Mouse (Mus musculus) cerebellum, adult (tissue): ENCODE results near the gene Pakap.

Experiments used
- ATAC-seq: cut with Nextera tagmentation; 2 replicates; pipeline ENCODE4 v1.9.2; 2017; ENCODE audit warnings: mild to moderate bottlenecking, moderate library complexity, mixed read lengths; ENCODE audit not compliant: insufficient number of reproducible peaks, low FRiP score, low TSS enrichment

Pakap gene

GRCm38 (mm10) chr4:57822641-57823040 lies 254.7 kb downstream of the Pakap start:
- ATAC-seq: no peak

GRCm38 (mm10) chr4:57824626-57825240 lies 256.8 kb downstream of the Pakap start:
- ATAC-seq: no peak

- ATAC-seq: no peak
Measured at GRCm38 (mm10) chr4:57826272-57826671, 258.3 kb downstream of the Pakap start.

- no peak for ATAC-seq
Measured at GRCm38 (mm10) chr4:57829131-57829530, 261.2 kb downstream of the Pakap start.

GRCm38 (mm10) chr4:57829740-57830139 lies 261.8 kb downstream of the Pakap start:
- no peak for ATAC-seq

- ATAC-seq: no peak
Measured at GRCm38 (mm10) chr4:57832318-57832717, 264.3 kb downstream of the Pakap start.

- ATAC-seq: no peak
Measured at GRCm38 (mm10) chr4:57833060-57833459, 265.1 kb downstream of the Pakap start.

- ATAC-seq: no peak
Measured at GRCm38 (mm10) chr4:57834141-57834540, 266.2 kb downstream of the Pakap start.

- no peak for ATAC-seq
Measured at GRCm38 (mm10) chr4:57837089-57837488, 269.1 kb downstream of the Pakap start.

- no peak for ATAC-seq
Measured at GRCm38 (mm10) chr4:57839343-57839742, 271.4 kb downstream of the Pakap start.

GRCm38 (mm10) chr4:57841911-57842310 lies 273.9 kb downstream of the Pakap start:
- ATAC-seq: no peak

- no peak for ATAC-seq
Measured at GRCm38 (mm10) chr4:57842472-57843305, 274.7 kb downstream of the Pakap start.

GRCm38 (mm10) chr4:57845031-57845431 lies 277.1 kb downstream of the Pakap start:
- no peak for ATAC-seq

GRCm38 (mm10) chr4:57845541-57846210 lies 277.7 kb downstream of the Pakap start:
- ATAC-seq: no peak

- ATAC-seq: no peak
Measured at GRCm38 (mm10) chr4:57846381-57846990, 278.5 kb downstream of the Pakap start.

- ATAC-seq: no peak
Measured at GRCm38 (mm10) chr4:57846991-57847422, 279.0 kb downstream of the Pakap start.

- ATAC-seq: no peak
Measured at GRCm38 (mm10) chr4:57847676-57848075, 279.7 kb downstream of the Pakap start.

GRCm38 (mm10) chr4:57849465-57849864 lies 281.5 kb downstream of the Pakap start:
- ATAC-seq: no peak

- no peak for ATAC-seq
Measured at GRCm38 (mm10) chr4:57851731-57852130, 283.8 kb downstream of the Pakap start.

- ATAC-seq: no peak
Measured at GRCm38 (mm10) chr4:57852461-57853040, 284.6 kb downstream of the Pakap start.
